Mouse (Mus musculus) limb, embryonic 12.5 days (tissue): Measurements from ENCODE around the gene Pla2g7. TPM values are rescaled to one million over a fixed set of nuclear protein-coding genes. Genes with fewer than 3 reads are reported as not detected.

Source experiments
- ATAC-seq: fragments of 200-750 bp; cut with Nextera tagmentation; 2 replicates; pipeline ENCODE4 v1.8.0; 2017; ENCODE audit warnings: low read depth, moderate TSS enrichment; ENCODE audit not compliant: insufficient number of reproducible peaks, insufficient read depth, low FRiP score, low TSS enrichment
- H3K27ac ChIP-seq: fragments of 300-500 bp; sonication (generic); 2 replicates; pipeline ENCODE4 v1.5.1; 2016; ENCODE audit warnings: mild to moderate bottlenecking, moderate library complexity
- H3K27me3 ChIP-seq: fragments of 300-500 bp; sonication (generic); 2 replicates; pipeline ENCODE4 v1.6.1; 2016; ENCODE audit warnings: mild to moderate bottlenecking, moderate library complexity
- H3K36me3 ChIP-seq: fragments of 300-500 bp; sonication (generic); 2 replicates; pipeline ENCODE4 v1.6.1; 2016; ENCODE audit warnings: mild to moderate bottlenecking, moderate library complexity
- H3K4me1 ChIP-seq: fragments of 300-500 bp; sonication (generic); replicated peaks from 2 replicates; pipeline ENCODE4 v1.6.1; 2016
- H3K4me2 ChIP-seq: fragments of 300-500 bp; sonication (generic); 2 replicates; pipeline ENCODE4 v1.6.1; 2016; ENCODE audit warnings: mild to moderate bottlenecking, moderate library complexity
- H3K4me3 ChIP-seq: fragments of 300-500 bp; sonication (generic); replicated peaks from 2 replicates; pipeline ENCODE4 v1.5.1; 2016; ENCODE audit warnings: mild to moderate bottlenecking
- H3K9ac ChIP-seq: fragments of 300-500 bp; sonication (generic); replicated peaks from 2 replicates; pipeline ENCODE4 v1.6.1; 2016; ENCODE audit warnings: mild to moderate bottlenecking, moderate library complexity
- H3K9me3 ChIP-seq: fragments of 300-500 bp; sonication (generic); 2 replicates; pipeline ENCODE4 v1.6.1; 2016; ENCODE audit warnings: mild to moderate bottlenecking, moderate library complexity
- WGBS: fragments of 180-500 bp; shearing (Covaris S2); methylation state at CpG from one replicate; pipeline ENCODE4 v1.1.7; 2016; 5-methylcytosine and 5-hydroxymethylcytosine counted together
- polyA plus RNA-seq: library from polyadenylated mRNA; unstranded; fragments of >200 nt; fragmentation: Nextera tagmentation; extraction: Ambion mirVana; gene quantifications from 2 replicates; pipeline ENCODE4 v1.2.1, GENCODE M21; 2016

Pla2g7 gene
- polyA plus RNA-seq, 1 experiment from 2014 or later = 7.6 TPM

DNA sequence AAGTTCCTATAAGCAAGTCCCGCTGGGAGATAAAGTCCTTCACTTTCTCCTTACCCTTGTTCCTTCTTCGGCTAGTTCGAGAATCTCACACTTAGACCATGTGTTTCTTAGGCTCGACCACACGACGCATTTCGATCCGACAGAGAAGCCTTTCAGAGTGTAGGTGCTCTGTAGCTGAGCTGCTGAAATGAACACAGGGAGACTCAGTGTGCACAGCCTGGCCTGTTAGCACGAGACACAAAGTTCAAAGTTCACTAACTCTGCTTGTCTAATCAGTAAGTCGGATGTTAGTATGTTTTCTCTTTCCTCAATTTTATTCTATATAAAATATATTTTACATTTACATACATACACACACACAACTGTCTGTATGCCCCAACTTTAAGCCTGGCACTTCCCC lies 54.2 kb downstream of the Pla2g7 start:
- H3K27me3 ChIP-seq = peaks cover 6% of the 10 kb centered on the region; the same call in 1 of the 2 replicates
- 88% methylated on average over 10 of the region's 10 CpGs for WGBS
- H3K4me1 ChIP-seq = no peaks in the 10 kb centered on the region
- ATAC-seq = no peak
- H3K9ac ChIP-seq = no peak overlapping the region
- no peaks in the 10 kb centered on the region for H3K9me3 ChIP-seq
- no peak overlapping the region for H3K4me2 ChIP-seq
- H3K4me3 ChIP-seq = no peak overlapping the region
- no peak overlapping the region for H3K27ac ChIP-seq
- no peaks in the 10 kb centered on the region for H3K36me3 ChIP-seq

DNA sequence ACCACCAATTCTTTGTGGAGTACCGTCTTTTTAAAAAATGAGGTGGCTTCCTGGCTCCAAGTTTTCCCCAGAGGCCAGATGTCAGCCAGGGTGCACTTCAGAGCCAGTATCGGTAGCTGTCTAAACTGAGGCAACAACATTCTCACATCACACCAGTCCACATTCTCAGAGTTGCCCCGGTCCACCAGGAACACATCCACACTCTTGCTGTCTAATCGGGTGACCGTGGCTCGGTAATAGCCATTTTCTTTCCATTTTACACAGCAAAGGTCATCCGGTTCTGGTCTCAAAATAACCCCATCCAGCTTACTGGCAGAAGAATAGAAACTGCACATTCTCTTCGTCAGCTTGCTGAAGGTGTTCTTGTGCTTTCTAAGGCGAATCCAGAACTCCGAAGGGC lies 60.3 kb downstream of the Pla2g7 start:
- H3K27ac ChIP-seq = no peak overlapping the region
- WGBS = 86% methylated on average over 10 of the region's 10 CpGs
- peaks cover 15% of the 10 kb centered on the region for H3K4me1 ChIP-seq
- no peak overlapping the region for H3K4me2 ChIP-seq
- no peaks in the 10 kb centered on the region for H3K36me3 ChIP-seq
- H3K27me3 ChIP-seq = peaks cover 54% of the 10 kb centered on the region
- H3K9me3 ChIP-seq = peaks cover 7% of the 10 kb centered on the region; the same call in 1 of the 2 replicates
- no peak overlapping the region for H3K9ac ChIP-seq
- no peak overlapping the region for H3K4me3 ChIP-seq
- ATAC-seq = no peak

DNA sequence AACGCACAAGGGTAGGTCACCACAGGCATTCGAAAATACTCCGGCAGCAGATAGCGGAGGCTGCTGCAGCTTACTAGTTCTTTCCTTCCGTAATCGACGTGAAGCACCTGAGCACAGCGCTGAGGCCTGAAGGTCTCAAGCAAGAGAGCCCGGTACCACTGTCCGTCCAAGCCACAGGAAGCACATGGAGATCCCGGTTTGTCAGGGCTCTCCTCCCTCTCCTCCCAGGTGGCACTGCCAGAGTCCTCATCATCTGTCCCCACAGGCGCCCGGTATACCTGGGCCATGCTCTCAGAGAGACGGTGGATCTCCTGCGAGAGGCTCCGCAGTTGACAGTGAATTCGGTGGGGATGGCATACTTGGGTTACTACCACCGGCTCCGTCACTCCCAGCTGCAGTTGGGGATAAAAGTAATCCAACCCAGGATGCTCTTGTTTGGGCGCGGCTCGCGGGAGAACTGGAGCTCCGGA lies 61.2 kb downstream of the Pla2g7 start:
- ATAC-seq = no peak

DNA sequence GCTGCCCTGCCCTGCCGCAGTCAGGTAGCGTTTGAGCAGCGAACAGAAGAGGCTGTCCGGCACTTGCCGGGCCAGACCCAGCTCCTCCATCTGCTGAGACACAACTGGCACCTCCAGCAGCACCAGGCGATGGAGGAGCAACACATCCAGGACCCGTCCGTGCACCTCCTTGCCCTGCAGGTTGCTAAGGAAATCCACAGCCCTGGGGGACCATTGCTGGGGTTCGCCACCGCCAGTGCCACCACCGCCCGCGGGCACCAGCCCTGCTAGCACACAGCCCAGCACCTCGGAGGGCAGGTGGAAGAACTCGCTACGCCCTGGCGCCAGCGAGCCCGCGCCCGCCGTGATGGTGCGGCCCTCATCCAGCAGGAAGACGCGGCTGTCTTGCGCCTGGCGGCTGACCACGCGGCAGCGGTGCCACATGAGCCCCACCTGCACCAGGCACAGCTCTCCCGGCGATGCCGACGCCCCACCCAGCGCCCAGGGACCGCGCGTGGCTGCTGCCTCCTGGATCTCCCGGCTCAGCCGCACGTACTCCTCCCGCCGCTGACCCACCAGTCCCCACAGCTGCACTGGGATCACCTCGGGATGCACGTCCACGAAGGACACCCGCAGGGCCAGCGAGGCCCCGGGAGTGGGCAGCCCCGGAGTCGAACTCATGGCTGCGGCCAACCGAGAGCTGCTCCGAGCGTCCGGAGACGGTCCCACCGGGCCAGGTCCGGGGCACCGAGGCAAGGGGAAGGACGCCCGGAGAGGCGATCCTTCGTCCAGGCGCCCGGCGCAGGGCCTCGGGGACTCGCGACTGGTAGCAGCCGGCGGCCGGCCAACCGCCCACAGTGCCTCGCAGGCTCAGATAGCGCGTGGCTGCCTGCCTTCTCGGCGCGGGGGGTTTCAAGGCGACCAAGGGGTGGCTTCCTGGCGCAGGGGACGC lies 61.9 kb downstream of the Pla2g7 start, which contains the start of gene Tdrd6:
Tdrd6 (minus strand) TSS at position 804 of the 931 bp plus-strand sequence.
- WGBS = 3% methylated on average over 78 of the region's 83 CpGs
- Histone ChIP-seq H3K4me2 (peak within 1 kb of the TSS; percentile 84), H3K27me3 (peaks cover 54% of the 10 kb centered on the region), H3K36me3 (no peaks in the 10 kb centered on the region), H3K9me3 (peaks cover 7% of the 10 kb centered on the region; the same call in 1 of the 2 replicates), H3K27ac (no peak within 1 kb of the TSS), H3K4me1 (peaks cover 15% of the 10 kb centered on the region), H3K4me3 (peak within 1 kb of the TSS; percentile 46), H3K9ac (peak within 1 kb of the TSS; percentile 51)
- ATAC-seq = peak; percentile 66

More for the DNA sequence above, 61.2 kb downstream of the Pla2g7 start:
- H3K36me3 ChIP-seq = no peaks in the 10 kb centered on the region
- H3K27me3 ChIP-seq = peaks cover 54% of the 10 kb centered on the region
- WGBS = 18% methylated on average over 24 of the region's 24 CpGs
- H3K9me3 ChIP-seq = peaks cover 7% of the 10 kb centered on the region; the same call in 1 of the 2 replicates
- no peak overlapping the region for H3K27ac ChIP-seq
- peak overlapping the region; percentile 51; the same call in 1 of the 2 replicates for H3K9ac ChIP-seq
- H3K4me2 ChIP-seq = peak overlapping the region; percentile 84
- peaks cover 15% of the 10 kb centered on the region for H3K4me1 ChIP-seq
- H3K4me3 ChIP-seq = peak overlapping the region; percentile 46

DNA sequence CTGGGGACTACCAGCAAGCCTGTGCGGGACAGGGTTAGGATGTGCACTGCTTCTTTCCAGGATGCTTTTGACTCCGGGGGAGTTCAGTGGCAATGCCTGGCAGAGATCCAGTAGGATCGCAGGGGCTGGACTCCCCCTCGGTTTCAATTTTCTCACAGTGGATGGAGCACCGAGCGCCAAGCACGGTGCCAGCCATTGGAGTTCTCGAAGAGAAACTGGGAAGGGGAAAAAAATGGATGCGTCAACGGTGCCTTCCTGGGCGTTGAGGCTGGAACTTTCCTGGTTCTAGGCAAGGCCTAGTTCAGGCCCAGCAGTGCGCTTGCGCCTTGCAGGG lies 62.5 kb downstream of the Pla2g7 start:
- peak overlapping the region; percentile 84 for H3K4me2 ChIP-seq
- no peak for ATAC-seq
- WGBS = 44% methylated on average over 13 of the region's 13 CpGs
- H3K4me1 ChIP-seq = peaks cover 15% of the 10 kb centered on the region
- H3K9ac ChIP-seq = peak overlapping the region; percentile 51; the same call in 1 of the 2 replicates
- H3K36me3 ChIP-seq = no peaks in the 10 kb centered on the region
- H3K27me3 ChIP-seq = peaks cover 54% of the 10 kb centered on the region
- peaks cover 7% of the 10 kb centered on the region; the same call in 1 of the 2 replicates for H3K9me3 ChIP-seq
- peak overlapping the region; percentile 46 for H3K4me3 ChIP-seq
- no peak overlapping the region for H3K27ac ChIP-seq

DNA sequence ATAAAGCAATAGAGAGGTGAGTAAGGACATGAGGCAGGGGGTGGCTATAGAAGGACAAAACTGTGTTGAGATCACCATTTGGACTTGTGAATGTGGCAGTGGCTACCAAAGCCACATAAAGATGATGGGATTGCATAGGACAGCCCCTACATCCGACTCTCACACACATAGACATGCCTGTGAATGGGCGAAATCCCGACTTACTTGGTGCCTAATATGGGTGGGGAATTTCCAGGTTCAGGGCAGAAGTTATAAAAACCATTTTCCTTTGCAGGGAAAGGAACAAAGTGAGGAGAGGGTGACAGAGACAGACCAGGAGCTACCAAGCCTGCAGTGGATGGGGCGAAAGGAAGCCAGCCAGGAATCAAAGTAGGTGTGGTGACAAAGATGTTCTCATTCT lies 69.2 kb downstream of the Pla2g7 start:
- 94% methylated on average over 4 of the region's 4 CpGs for WGBS
- no peak overlapping the region for H3K27ac ChIP-seq
- H3K9me3 ChIP-seq = no peaks in the 10 kb centered on the region
- no peak for ATAC-seq
- no peak overlapping the region for H3K9ac ChIP-seq
- no peak overlapping the region for H3K4me3 ChIP-seq
- no peaks in the 10 kb centered on the region for H3K4me1 ChIP-seq
- H3K4me2 ChIP-seq = no peak overlapping the region
- peaks cover 12% of the 10 kb centered on the region; the same call in 1 of the 2 replicates for H3K36me3 ChIP-seq
- no peaks in the 10 kb centered on the region; the same call in 1 of the 2 replicates for H3K27me3 ChIP-seq

DNA sequence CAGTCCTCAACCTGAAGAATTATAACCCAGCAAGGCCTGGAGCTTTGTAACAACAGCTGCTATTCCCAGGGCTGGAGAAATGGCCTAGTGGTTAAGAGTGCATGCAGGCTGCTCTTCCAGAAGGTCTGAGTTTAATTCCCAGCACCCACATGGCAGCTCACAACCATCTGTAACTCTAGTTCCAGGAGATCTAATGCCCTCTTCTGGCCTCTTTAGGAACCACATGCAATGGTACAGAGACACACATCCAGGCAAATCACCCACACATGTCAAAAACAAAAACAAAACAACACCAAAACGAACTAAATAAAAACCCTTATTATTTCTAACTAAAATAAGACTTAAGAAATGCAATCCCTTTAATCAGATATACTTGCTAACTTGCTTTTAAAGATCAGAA lies 72.9 kb downstream of the Pla2g7 start:
- H3K9me3 ChIP-seq = no peaks in the 10 kb centered on the region

DNA sequence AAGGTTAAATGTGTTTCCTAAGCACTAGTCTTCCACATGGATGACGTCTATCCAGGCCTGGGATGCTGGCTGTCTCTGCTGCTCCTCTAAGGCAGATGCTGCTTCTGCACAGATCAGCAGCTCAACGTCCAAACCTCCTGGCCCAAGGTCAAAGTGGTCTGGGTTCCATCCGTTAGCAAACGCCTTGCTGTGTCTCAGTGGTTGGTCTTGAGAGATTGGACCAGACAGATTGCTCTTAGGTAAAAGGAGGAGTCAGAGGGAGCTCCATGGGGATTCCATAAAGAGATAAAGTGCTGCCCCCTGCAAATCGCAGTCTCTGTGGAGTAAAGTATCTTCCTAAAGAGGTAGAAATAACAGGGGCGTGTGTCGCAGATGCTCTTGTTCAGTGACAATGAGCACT lies 75.3 kb downstream of the Pla2g7 start:
- no peak overlapping the region for H3K27ac ChIP-seq
- H3K9me3 ChIP-seq = no peaks in the 10 kb centered on the region
- H3K36me3 ChIP-seq = peaks cover 60% of the 10 kb centered on the region
- H3K27me3 ChIP-seq = no peaks in the 10 kb centered on the region
- WGBS = 80% methylated on average over 7 of the region's 7 CpGs
- H3K4me1 ChIP-seq = no peaks in the 10 kb centered on the region
- no peak overlapping the region for H3K9ac ChIP-seq
- no peak for ATAC-seq
- H3K4me2 ChIP-seq = no peak overlapping the region
- H3K4me3 ChIP-seq = no peak overlapping the region

More for the DNA sequence above, 72.9 kb downstream of the Pla2g7 start:
- WGBS = 90% methylated on average over 1 of the region's 1 CpGs
- no peak for ATAC-seq
- H3K27me3 ChIP-seq = no peaks in the 10 kb centered on the region
- H3K27ac ChIP-seq = no peak overlapping the region
- H3K4me3 ChIP-seq = no peak overlapping the region
- no peaks in the 10 kb centered on the region for H3K4me1 ChIP-seq
- no peak overlapping the region for H3K9ac ChIP-seq
- no peak overlapping the region for H3K4me2 ChIP-seq
- H3K36me3 ChIP-seq = peaks cover 43% of the 10 kb centered on the region

DNA sequence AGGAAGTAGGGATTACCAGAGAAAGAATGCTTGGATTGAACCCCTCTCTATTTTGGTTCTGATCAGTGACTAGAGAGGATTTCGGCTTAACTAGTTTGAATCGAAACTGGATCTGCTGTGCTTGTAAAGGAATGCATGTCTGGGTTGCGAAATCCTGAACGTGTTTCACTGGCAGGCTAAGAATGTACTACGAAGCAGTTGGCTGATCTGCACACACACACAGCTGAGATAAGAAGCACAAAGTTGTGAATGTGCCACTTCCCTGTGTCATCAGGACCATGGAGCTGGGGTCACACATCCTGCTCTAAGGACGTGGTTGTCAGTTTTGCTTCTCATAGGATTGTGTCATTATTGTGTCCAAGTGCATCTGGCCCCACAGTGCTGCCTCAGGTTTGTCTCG lies 76.5 kb downstream of the Pla2g7 start:
- Histone ChIP-seq H3K27me3 (no peaks in the 10 kb centered on the region), H3K36me3 (peaks cover 72% of the 10 kb centered on the region)
- WGBS = 83% methylated on average over 7 of the region's 7 CpGs

DNA sequence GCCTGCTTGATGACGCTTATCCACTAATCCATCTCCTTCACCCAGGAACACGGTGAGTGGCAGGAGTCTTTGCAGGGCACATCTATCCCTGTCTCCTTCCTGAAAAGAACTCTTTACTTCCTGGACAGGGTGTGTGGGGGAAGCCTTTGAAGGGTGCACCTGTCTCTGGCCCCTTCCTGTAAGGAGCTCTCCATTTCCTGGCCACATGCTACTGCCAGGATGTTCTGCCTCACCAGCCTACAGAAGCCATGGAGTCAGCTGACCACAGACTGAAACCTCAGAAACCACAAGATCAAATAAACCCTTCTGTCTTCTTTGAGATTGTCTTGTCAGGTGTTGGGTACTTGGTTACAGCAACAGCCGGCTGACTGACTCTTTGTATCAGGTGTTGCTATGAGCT lies 77.2 kb downstream of the Pla2g7 start:
- Histone ChIP-seq H3K4me3 (no peak overlapping the region), H3K4me2 (no peak overlapping the region), H3K4me1 (no peaks in the 10 kb centered on the region), H3K9ac (no peak overlapping the region), H3K36me3 (peaks cover 79% of the 10 kb centered on the region), H3K9me3 (no peaks in the 10 kb centered on the region), H3K27ac (no peak overlapping the region), H3K27me3 (no peaks in the 10 kb centered on the region)
- ATAC-seq = no peak
- 93% methylated on average over 3 of the region's 3 CpGs for WGBS

More for the DNA sequence above, 76.5 kb downstream of the Pla2g7 start:
- Histone ChIP-seq H3K9me3 (no peaks in the 10 kb centered on the region), H3K27ac (no peak overlapping the region), H3K4me3 (no peak overlapping the region), H3K9ac (no peak overlapping the region), H3K4me2 (no peak overlapping the region), H3K4me1 (no peaks in the 10 kb centered on the region)
- ATAC-seq = no peak

DNA sequence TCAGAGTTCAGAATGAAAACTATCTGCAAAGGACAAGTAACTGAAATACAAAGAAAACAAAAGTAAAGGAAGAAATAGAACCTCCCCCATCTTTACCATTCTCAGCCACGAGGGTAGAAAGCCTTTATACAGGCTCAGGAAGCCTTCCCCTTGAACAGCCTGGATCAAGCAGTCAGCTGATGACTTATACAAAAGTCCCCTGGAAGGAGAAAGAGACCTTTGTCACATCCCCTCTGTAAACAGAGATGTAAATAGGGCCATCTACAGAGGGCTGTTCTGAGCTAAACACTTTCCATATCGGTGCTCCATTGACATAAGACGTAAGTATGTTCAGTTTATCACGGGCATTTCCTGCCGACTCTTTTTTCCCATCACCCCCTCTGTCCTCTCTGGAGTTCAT lies 79.0 kb downstream of the Pla2g7 start:
- Histone ChIP-seq H3K4me2 (no peak overlapping the region), H3K9me3 (no peaks in the 10 kb centered on the region), H3K4me3 (no peak overlapping the region), H3K9ac (no peak overlapping the region), H3K36me3 (peaks cover 85% of the 10 kb centered on the region), H3K27ac (no peak overlapping the region), H3K4me1 (no peaks in the 10 kb centered on the region), H3K27me3 (no peaks in the 10 kb centered on the region)
- no peak for ATAC-seq
- 73% methylated on average over 5 of the region's 5 CpGs for WGBS
